Mouse (Mus musculus): Measurements from ENCODE around the gene Tmpo. TPM values are rescaled to one million over a fixed set of nuclear protein-coding genes. Genes with fewer than 3 reads are reported as not detected.

The Tmpo gene
- 111 and 141 TPM in 2 replicates for polyA plus RNA-seq (2015; fragmentation: Nextera tagmentation; extraction: Ambion mirVana)

DNA sequence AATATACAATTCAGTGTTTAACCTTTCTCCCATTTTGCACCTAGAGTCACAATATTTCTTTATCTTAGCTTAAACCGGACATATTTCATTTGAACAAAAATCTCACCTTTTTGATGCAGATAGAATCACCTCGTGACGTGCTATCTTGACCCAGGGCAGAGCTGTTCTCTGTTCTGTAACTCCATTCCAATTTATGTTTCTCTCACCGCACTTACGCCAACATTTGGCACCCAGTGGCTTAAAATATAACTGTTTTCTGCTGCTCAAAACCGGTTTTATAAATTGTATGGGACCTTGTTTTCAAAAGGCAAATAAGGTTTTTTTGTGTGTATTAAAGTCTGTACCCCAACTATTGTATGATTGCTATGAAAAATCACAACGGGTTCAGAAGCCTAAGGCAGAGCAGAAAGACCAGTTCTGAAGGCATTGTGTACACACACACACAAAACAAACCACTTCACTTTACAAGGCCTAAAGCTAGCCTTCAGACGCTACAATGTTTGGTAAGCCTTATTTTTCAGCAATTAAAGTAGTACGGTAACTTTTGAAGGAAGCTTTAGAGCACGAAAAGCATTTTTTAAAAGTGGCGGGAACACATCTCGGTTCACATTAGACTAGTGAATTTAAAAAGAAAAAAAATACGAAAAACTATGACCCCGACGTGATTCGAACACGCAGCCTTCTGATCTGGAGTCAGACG, at the start of gene Tmpo:
Tmpo (minus strand) TSS at position 555 of the 700 bp plus-strand sequence.
- Histone ChIP-seq H3K9ac (peak within 1 kb of the TSS; percentile 78), H3K4me2 (peak within 1 kb of the TSS; percentile 60), H3K27ac (replicated peaks) (peak within 1 kb of the TSS; percentile 98), H3K27me3 (no peaks in the 10 kb centered on the region), H3K36me3 (no peaks in the 10 kb centered on the region), H3K9me3 (no peaks in the 10 kb centered on the region), H3K4me1 (replicated peaks) (peaks cover 29% of the 10 kb centered on the region), H3K4me3 (peak within 1 kb of the TSS; percentile 51)
- WGBS: 14% methylated on average over 18 of the region's 18 CpGs
- peak; percentile 7; the same call in 1 of the 2 replicates for ATAC-seq (ENCODE audit: low read depth)

GRCm38 (mm10) chr10:91230400-91230799, 49.3 kb upstream of the Tmpo start:
- Histone ChIP-seq H3K9ac (no peak overlapping the region), H3K9me3 (no peaks in the 10 kb centered on the region), H3K27ac (replicated peaks) (0 out of 2 replicates have a peak overlapping the region, but pooled peaks have one; percentile 85), H3K36me3 (no peaks in the 10 kb centered on the region), H3K4me2 (no peak overlapping the region), H3K4me1 (replicated peaks) (peaks cover 25% of the 10 kb centered on the region), H3K27me3 (no peaks in the 10 kb centered on the region), H3K4me3 (no peak overlapping the region)
- WGBS: 45% methylated on average over 4 of the region's 4 CpGs
- ATAC-seq (ENCODE audit: low read depth): no peak

GRCm38 (mm10) chr10:91229518-91229961, 48.4 kb upstream of the Tmpo start:
- peaks cover 25% of the 10 kb centered on the region for H3K4me1 ChIP-seq (replicated peaks)
- peak overlapping the region; percentile 8; the same call in 1 of the 2 replicates for H3K4me3 ChIP-seq
- no peaks in the 10 kb centered on the region for H3K27me3 ChIP-seq
- H3K36me3 ChIP-seq: no peaks in the 10 kb centered on the region
- peak overlapping the region; percentile 45 for H3K4me2 ChIP-seq
- no peaks in the 10 kb centered on the region for H3K9me3 ChIP-seq
- ATAC-seq (ENCODE audit: low read depth): peak; percentile 88
- peak overlapping the region; percentile 32 for H3K9ac ChIP-seq
- H3K27ac ChIP-seq (replicated peaks): peak overlapping the region; percentile 85
- 12% methylated on average over 7 of the region's 7 CpGs for WGBS

- WGBS: 54% methylated on average over 6 of the region's 6 CpGs
- H3K9ac ChIP-seq: peak overlapping the region; percentile 32
- peaks cover 25% of the 10 kb centered on the region for H3K4me1 ChIP-seq (replicated peaks)
- peak overlapping the region; percentile 85 for H3K27ac ChIP-seq (replicated peaks)
- no peaks in the 10 kb centered on the region for H3K9me3 ChIP-seq
- H3K27me3 ChIP-seq: no peaks in the 10 kb centered on the region
- peak overlapping the region; percentile 45 for H3K4me2 ChIP-seq
- peak overlapping the region; percentile 8; the same call in 1 of the 2 replicates for H3K4me3 ChIP-seq
- peak; percentile 69 for ATAC-seq (ENCODE audit: low read depth)
- no peaks in the 10 kb centered on the region for H3K36me3 ChIP-seq
Observed at GRCm38 (mm10) chr10:91228924-91229517, 47.9 kb upstream of the Tmpo start.

- H3K9ac ChIP-seq: no peak overlapping the region
- no peaks in the 10 kb centered on the region for H3K36me3 ChIP-seq
- H3K4me2 ChIP-seq: no peak overlapping the region
- 0 out of 2 replicates have a peak overlapping the region, but pooled peaks have one; percentile 18 for H3K27ac ChIP-seq (replicated peaks)
- H3K9me3 ChIP-seq: no peaks in the 10 kb centered on the region
- peaks cover 25% of the 10 kb centered on the region for H3K4me1 ChIP-seq (replicated peaks)
- no peak for ATAC-seq (ENCODE audit: low read depth)
- no peak overlapping the region for H3K4me3 ChIP-seq
- no peaks in the 10 kb centered on the region for H3K27me3 ChIP-seq
- 56% methylated on average over 4 of the region's 4 CpGs for WGBS
Observed at GRCm38 (mm10) chr10:91227034-91227433, 45.9 kb upstream of the Tmpo start.

- Histone ChIP-seq H3K4me1 (replicated peaks) (no peaks in the 10 kb centered on the region; the same call in 1 of the 2 replicates), H3K27me3 (no peaks in the 10 kb centered on the region), H3K9me3 (no peaks in the 10 kb centered on the region), H3K36me3 (no peaks in the 10 kb centered on the region), H3K4me2 (no peak overlapping the region), H3K27ac (replicated peaks) (no peak overlapping the region), H3K4me3 (no peak overlapping the region), H3K9ac (no peak overlapping the region)
- ATAC-seq (ENCODE audit: low read depth): no peak
- WGBS: 45% methylated on average over 9 of the region's 9 CpGs
Observed at GRCm38 (mm10) chr10:91222398-91223236, 41.5 kb upstream of the Tmpo start.

GRCm38 (mm10) chr10:91208899-91209667, 28.0 kb upstream of the Tmpo start:
- H3K27me3 ChIP-seq: no peaks in the 10 kb centered on the region
- H3K4me1 ChIP-seq (replicated peaks): peaks cover 8% of the 10 kb centered on the region
- H3K4me3 ChIP-seq: no peak overlapping the region
- ATAC-seq (ENCODE audit: low read depth): no peak
- H3K9ac ChIP-seq: no peak overlapping the region
- H3K4me2 ChIP-seq: no peak overlapping the region
- H3K27ac ChIP-seq (replicated peaks): 0 out of 2 replicates have a peak overlapping the region, but pooled peaks have one; percentile 23
- 67% methylated on average over 11 of the region's 11 CpGs for WGBS
- H3K36me3 ChIP-seq: no peaks in the 10 kb centered on the region
- H3K9me3 ChIP-seq: no peaks in the 10 kb centered on the region

- Histone ChIP-seq H3K4me2 (no peak overlapping the region), H3K27me3 (no peaks in the 10 kb centered on the region), H3K9me3 (no peaks in the 10 kb centered on the region), H3K4me1 (replicated peaks) (peaks cover 8% of the 10 kb centered on the region), H3K36me3 (no peaks in the 10 kb centered on the region), H3K9ac (no peak overlapping the region), H3K27ac (replicated peaks) (peak overlapping the region; percentile 23; the same call in 1 of the 2 replicates), H3K4me3 (no peak overlapping the region)
- 52% methylated on average over 9 of the region's 9 CpGs for WGBS
- no peak for ATAC-seq (ENCODE audit: low read depth)
Observed at GRCm38 (mm10) chr10:91208461-91208860, 27.3 kb upstream of the Tmpo start.

DNA sequence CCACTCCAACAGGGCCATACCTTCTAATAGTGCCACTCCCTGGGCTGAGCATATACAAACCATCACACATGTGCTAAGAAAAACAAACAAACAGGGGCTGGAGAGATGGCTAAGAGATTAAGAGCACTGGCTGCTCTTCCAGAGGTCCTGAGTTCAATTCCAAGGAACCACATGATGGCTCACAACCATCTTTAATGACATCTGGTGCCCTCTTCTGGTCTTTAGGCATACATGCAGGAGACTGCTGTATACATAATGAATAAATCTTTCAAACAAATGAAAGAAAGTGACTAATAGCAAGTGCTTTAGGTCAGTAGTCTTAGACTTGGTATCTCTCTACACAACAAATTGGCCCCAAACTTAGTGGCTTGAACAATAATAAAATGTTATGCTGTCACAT, 26.2 kb upstream of the Tmpo start:
- no peaks in the 10 kb centered on the region for H3K36me3 ChIP-seq
- no peak overlapping the region for H3K9ac ChIP-seq
- H3K9me3 ChIP-seq: no peaks in the 10 kb centered on the region
- no peak overlapping the region for H3K27ac ChIP-seq (replicated peaks)
- H3K4me3 ChIP-seq: no peak overlapping the region
- peaks cover 8% of the 10 kb centered on the region for H3K4me1 ChIP-seq (replicated peaks)
- H3K4me2 ChIP-seq: no peak overlapping the region
- H3K27me3 ChIP-seq: no peaks in the 10 kb centered on the region
- no peak for ATAC-seq (ENCODE audit: low read depth)

DNA sequence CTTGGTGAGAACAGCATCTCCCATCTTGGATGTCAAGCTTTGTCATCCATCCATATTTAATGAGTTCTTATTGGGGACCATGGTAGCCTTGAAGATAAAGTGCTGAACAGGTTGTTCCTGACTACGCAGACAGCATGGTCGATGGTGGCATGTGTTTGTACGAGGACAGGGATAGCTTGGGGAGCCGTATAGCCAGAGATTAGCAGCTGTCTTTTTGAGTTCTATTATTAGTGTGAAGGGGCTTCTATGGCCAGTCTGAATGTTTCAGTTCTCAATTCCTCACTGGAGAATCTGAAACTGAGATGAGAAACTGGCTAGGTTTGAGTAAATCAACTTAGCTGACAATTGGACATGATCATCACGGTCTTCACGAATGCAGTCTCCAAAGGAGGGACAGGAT, 24.5 kb upstream of the Tmpo start:
- no peak overlapping the region for H3K27ac ChIP-seq (replicated peaks)
- peaks cover 8% of the 10 kb centered on the region for H3K4me1 ChIP-seq (replicated peaks)
- no peaks in the 10 kb centered on the region for H3K27me3 ChIP-seq
- H3K36me3 ChIP-seq: no peaks in the 10 kb centered on the region
- no peak overlapping the region for H3K9ac ChIP-seq
- H3K4me2 ChIP-seq: no peak overlapping the region
- ATAC-seq (ENCODE audit: low read depth): no peak
- WGBS: 89% methylated on average over 6 of the region's 6 CpGs
- no peak overlapping the region for H3K4me3 ChIP-seq
- no peaks in the 10 kb centered on the region for H3K9me3 ChIP-seq

- no peak for ATAC-seq (ENCODE audit: low read depth)
- Histone ChIP-seq H3K36me3 (no peaks in the 10 kb centered on the region), H3K27me3 (no peaks in the 10 kb centered on the region), H3K4me2 (no peak overlapping the region), H3K4me3 (no peak overlapping the region), H3K4me1 (replicated peaks) (no peaks in the 10 kb centered on the region), H3K27ac (replicated peaks) (no peak overlapping the region), H3K9ac (no peak overlapping the region), H3K9me3 (0 out of 2 replicates have a peak, but pooled peaks cover 6% of the 10 kb centered on the region)
- 88% methylated on average over 3 of the region's 3 CpGs for WGBS
Observed at GRCm38 (mm10) chr10:91200581-91200980, 19.5 kb upstream of the Tmpo start.
